Mouse (Mus musculus) brain, embryonic 14.5 days (tissue): ENCODE measurements around the gene 2310057N15Rik. TPM values are rescaled to one million over a fixed set of nuclear protein-coding genes. Genes with fewer than 3 reads are reported as not detected.
A peak's percentile ranks its signal among the peaks of the same experiment; 100 is the strongest.
"Not testable (repeated sequence)": the region's sequence is repeated elsewhere in the genome, so short reads cannot be mapped to it uniquely, and the experiment has no call there.

Experiments used
- DNase-seq: peaks from one replicate; pipeline ENCODE4 v3.0.0-alpha.2; 2011; ENCODE audit warnings: low read depth
- CTCF ChIP-seq: fragments of 200-500 bp; IDR thresholded peaks from 2 replicates; pipeline ENCODE4 v1.5.1; 2012; ENCODE audit warnings: inconsistent platforms, mild to moderate bottlenecking, moderate library complexity, borderline replicate concordance; ENCODE audit not compliant: insufficient read depth, insufficient read length; ENCODE audit errors: extremely low read depth
- POLR2A ChIP-seq: fragments of 200-500 bp; IDR thresholded peaks from 2 replicates; pipeline ENCODE4 v1.6.1; 2012; ENCODE audit warnings: mild to moderate bottlenecking, inconsistent platforms, borderline replicate concordance; ENCODE audit not compliant: poor library complexity, insufficient read depth, insufficient read length, severe bottlenecking; ENCODE audit errors: extremely low read depth
- polyA plus RNA-seq: library from polyadenylated mRNA; depleted of rRNA; stranded (reverse); fragments of >200 nt; gene quantifications from 2 replicates; pipeline ENCODE4 v1.2.3, GENCODE M21; 2012; rRNA removed

Gene 2310057N15Rik
- polyA plus RNA-seq: not detected in 2 replicates

DNA sequence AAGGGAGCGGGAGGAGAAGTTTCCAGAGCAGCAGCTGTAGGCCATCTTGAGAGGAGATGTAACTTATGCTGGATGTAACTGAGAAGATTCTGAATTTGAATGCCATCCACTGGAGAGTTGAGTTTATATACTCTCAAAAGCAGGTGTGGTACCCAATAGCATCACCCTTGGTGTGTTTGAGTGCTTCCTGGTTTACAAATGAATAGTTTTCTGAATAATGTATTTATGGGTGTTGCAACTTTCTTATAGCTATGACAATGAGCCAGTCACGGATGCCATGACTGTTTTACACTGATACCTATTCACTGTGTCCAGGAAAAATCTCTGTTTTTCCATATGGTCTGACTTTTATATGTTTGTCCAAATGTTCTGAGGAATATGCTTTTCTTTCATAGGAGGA is at the start of gene 2310057N15Rik:
2310057N15Rik (minus strand) TSS at position 101 of the 400 bp plus-strand sequence.
- DNase-seq: no peak
- TF ChIP-seq CTCF: no peak
- TF ChIP-seq POLR2A: no peak

DNA sequence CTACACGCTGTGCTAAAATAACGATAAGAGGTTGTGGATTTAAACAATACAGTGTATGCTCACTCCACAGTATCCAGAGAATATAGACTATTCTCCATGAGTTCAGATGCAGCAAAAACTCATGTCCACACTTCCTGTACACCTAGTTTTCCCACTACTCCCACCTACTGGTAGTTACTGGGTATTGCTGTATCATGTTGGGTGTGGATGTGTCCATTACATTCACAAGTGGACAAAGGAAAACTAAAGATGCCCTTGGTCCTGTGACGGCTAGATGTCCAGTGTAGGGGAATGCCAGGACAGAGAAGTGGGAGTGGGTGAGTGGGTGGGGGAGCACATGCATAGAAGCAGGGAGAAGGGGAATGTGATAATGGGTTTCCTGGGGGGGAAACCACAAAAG is 49.7 kb upstream of the 2310057N15Rik start:
- peak; percentile 37 for DNase-seq
- TF ChIP-seq POLR2A (no peak), CTCF (peak; percentile 21; the same call in 1 of the 2 replicates)

- TF ChIP-seq CTCF: no peak
- no peak for TF ChIP-seq POLR2A
- no peak for DNase-seq
Observed at GRCm38 (mm10) chr16:88820066-88820465, 46.1 kb upstream of the 2310057N15Rik start, which contains the start of gene Krtap15. Gene Krtap15 (plus strand): TSS chr16:88820215.

DNA sequence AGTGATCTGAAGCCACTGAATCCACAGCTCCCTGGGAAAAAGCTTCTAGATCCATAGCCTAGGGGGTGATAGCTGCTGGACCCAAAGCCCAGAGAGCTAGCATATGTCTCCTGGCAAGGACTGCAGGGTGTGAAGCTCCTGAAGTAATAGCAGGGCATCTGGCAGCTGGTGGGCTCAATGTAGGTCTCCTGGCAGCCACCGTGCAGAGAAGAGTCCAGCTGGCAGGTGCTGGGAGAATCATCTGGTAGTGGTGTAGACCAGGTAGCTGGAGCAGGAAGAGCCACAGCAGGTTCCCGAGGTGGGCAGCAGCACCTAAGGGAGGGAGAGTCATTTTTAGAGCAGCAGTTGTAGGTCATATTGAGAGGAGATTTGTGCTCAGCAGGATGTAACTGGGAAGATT is 37.8 kb upstream of the 2310057N15Rik start, which contains the start of gene Gm20741:
Gm20741 (minus strand) TSS at position 394 of the 400 bp plus-strand sequence.
- peak; percentile 3 for DNase-seq
- no peak for TF ChIP-seq POLR2A
- no peak for TF ChIP-seq CTCF

DNA sequence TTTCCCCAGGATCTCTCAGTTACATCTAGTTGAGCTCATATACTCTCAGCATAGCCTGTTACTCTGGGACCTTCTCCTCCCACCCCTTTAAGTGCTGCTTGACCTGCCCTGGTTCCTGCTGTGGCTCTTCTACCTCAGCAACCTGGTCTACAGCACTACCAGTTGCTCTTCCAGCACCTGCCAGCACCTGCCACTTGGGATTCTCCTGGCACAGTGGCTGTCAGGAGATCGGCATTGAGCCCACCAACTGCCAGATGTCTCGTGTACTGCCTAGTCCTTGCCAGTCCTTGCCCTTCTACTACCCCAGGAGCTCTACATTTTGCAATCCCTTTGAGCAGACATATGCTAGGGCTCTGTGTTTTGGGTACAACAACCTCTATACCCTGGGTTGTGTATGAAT is 12.8 kb upstream of the 2310057N15Rik start:
- DNase-seq: no peak
- TF ChIP-seq POLR2A: no peak
- no peak for TF ChIP-seq CTCF

DNA sequence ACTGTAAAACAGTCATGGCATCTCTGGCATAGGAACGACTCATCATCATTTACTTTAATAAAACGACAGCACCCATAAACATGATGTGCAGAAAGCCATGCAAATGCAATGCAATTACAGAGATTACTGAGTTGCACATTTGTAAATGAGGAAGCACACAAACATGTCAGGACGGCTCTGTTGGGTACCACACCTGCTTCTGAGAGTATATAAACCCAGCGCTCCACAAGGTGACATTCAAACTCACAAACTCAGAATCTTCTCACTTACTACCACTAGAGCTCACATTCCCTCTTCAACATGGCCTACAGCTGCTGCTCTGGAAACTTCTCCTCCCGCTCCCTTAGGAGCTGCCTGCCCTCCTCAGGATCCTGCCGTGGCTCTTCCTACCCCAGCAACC is 3.6 kb upstream of the 2310057N15Rik start, which contains the start of gene Gm5965:
Gm5965 (plus strand) TSS at position 301 of the 400 bp plus-strand sequence.
- TF ChIP-seq CTCF: no peak

GRCm38 (mm10) chr16:88758547-88758946 is 15.5 kb downstream of the 2310057N15Rik start, which contains the start of gene 2310034C09Rik:
Gene 2310034C09Rik (plus strand): TSS chr16:88758847.
- DNase-seq: not testable (repeated sequence)

More for the DNA sequence above, 3.6 kb upstream of the 2310057N15Rik start, which contains the start of gene Gm5965:
- no peak for DNase-seq

- not testable (repeated sequence) for DNase-seq
Observed at GRCm38 (mm10) chr16:88751535-88751934, 22.5 kb downstream of the 2310057N15Rik start, which contains the start of gene Krtap13. Gene Krtap13 (minus strand): TSS chr16:88751635.

- TF ChIP-seq POLR2A (no peak), CTCF (no peak)
- DNase-seq: peak; percentile 77
Observed at GRCm38 (mm10) chr16:88747943-88748342, 26.1 kb downstream of the 2310057N15Rik start.

DNA sequence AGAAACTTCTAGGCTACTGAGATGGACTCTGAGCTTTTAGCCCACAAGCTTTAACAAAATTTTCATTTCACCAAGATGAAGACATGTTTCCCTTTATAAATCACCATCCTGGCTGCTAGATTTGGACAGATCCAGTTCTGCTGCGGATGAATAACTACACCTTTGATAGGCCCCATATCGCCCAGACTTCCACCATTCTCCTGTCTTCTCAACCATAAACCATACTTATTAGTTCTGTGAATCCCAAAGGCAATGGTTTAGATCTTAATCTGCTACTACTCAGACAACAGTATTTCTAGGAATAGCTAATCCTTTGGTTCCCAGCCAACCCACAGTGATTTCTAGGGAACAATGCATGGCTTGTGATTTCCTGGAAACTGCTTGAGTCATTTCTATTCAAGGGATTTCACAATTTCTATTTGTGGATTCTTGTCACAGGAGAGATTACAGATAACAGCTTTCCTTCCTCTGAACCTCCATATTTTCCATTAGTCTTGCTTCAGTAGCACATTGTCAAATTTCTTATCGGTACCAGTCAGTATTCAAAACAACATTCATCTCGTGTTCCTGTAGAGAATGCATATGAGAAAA is 29.2 kb downstream of the 2310057N15Rik start:
- TF ChIP-seq CTCF (no peak), POLR2A (no peak)
- DNase-seq: peak; percentile 66

DNA sequence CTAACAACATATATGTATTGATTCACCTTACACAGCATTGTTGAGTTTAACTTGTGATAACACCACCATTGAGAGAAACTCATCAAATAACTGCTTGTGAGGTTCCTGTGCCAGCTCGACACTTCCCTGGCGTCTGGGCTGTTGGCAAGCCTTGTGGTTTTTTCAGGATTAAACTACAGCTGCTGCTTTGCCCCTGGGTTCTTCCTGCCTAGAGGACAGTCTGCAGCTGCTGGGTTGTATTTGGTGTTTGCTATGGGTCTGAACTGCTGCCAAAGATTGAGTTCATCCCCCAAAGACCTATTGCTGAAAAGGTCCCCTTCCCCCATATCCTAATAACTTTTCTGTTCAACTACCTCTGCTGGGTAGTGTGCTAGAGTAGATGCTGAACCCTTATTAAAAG is 38.6 kb downstream of the 2310057N15Rik start:
- peak; percentile 54 for DNase-seq
- TF ChIP-seq CTCF (no peak), POLR2A (no peak)

GRCm38 (mm10) chr16:88728812-88729275 is 45.2 kb downstream of the 2310057N15Rik start, which contains the start of gene Krtap13-1:
Gene Krtap13-1 (plus strand): TSS chr16:88728862.
- DNase-seq: peak; percentile 24

More at GRCm38 (mm10) chr16:88728812-88729275, 45.2 kb downstream of the 2310057N15Rik start, which contains the start of gene Krtap13-1:
- TF ChIP-seq POLR2A (no peak), CTCF (no peak)

Other genes starting within 250 kb of the 2310057N15Rik start
- gene Cldn8, start 211.0 kb downstream of the 2310057N15Rik start, polyA plus RNA-seq: 0.18 and 0.21 TPM in 2 replicates
- gene Krtap24-1, start 161.9 kb downstream of the 2310057N15Rik start, polyA plus RNA-seq: not detected in 2 replicates
- gene 2310079G19Rik, start 146.5 kb downstream of the 2310057N15Rik start, polyA plus RNA-seq: not detected in 2 replicates
- gene Krtap26-1, start 126.4 kb downstream of the 2310057N15Rik start, polyA plus RNA-seq: not detected in 2 replicates
- gene Krtap27-1, start 102.5 kb downstream of the 2310057N15Rik start, polyA plus RNA-seq: not detected in 2 replicates
- gene 2310061N02Rik, start 66.2 kb downstream of the 2310057N15Rik start, polyA plus RNA-seq: not detected in 2 replicates
- gene Krtap13-1, start 45.3 kb downstream of the 2310057N15Rik start, polyA plus RNA-seq: not detected in 2 replicates
- gene Krtap13, start 22.6 kb downstream of the 2310057N15Rik start, polyA plus RNA-seq: not detected in 2 replicates
- gene 2310034C09Rik, start 15.4 kb downstream of the 2310057N15Rik start, polyA plus RNA-seq: not detected in 2 replicates
- not detected in 2 replicates for gene Gm5965, start 3.7 kb upstream of the 2310057N15Rik start, polyA plus RNA-seq
- not detected in 2 replicates for gene Gm20741, start 38.0 kb upstream of the 2310057N15Rik start, polyA plus RNA-seq
- not detected in 2 replicates for gene Krtap15, start 46.0 kb upstream of the 2310057N15Rik start, polyA plus RNA-seq
- gene Krtap14, start 51.9 kb upstream of the 2310057N15Rik start, polyA plus RNA-seq: not detected in 2 replicates
- gene Krtap19-1, start 95.2 kb upstream of the 2310057N15Rik start, polyA plus RNA-seq: not detected in 2 replicates
- gene Krtap19-2, start 100.1 kb upstream of the 2310057N15Rik start, polyA plus RNA-seq: not detected in 2 replicates
- gene Krtap19-3, start 103.8 kb upstream of the 2310057N15Rik start, polyA plus RNA-seq: not detected in 2 replicates
- not detected in 2 replicates for gene Krtap19-4, start 110.9 kb upstream of the 2310057N15Rik start, polyA plus RNA-seq
- not detected in 2 replicates for gene Krtap19-5, start 122.3 kb upstream of the 2310057N15Rik start, polyA plus RNA-seq
- gene Krtap19-9b, start 158.1 kb upstream of the 2310057N15Rik start, polyA plus RNA-seq: not detected in 2 replicates
- gene Krtap16-3, start 188.7 kb upstream of the 2310057N15Rik start, polyA plus RNA-seq: not detected in 2 replicates
- not detected in 2 replicates for gene Krtap22-2, start 236.6 kb upstream of the 2310057N15Rik start, polyA plus RNA-seq
- gene Gm10229, start 241.1 kb upstream of the 2310057N15Rik start, polyA plus RNA-seq: not detected in 2 replicates